Mouse (Mus musculus) erythroblast, embryonic 14.5 days (primary cell): ENCODE data around the gene Nedd8.

Source experiments
- GATA1 ChIP-seq: IDR thresholded peaks from 2 replicates; pipeline ENCODE4 v1.6.1; 2012; ENCODE audit warnings: low read length, inconsistent platforms, mixed read lengths
- TAL1 ChIP-seq: IDR thresholded peaks from 3 replicates; pipeline ENCODE4 v1.6.1; 2012; ENCODE audit warnings: low read length, inconsistent platforms, mixed read lengths

DNA sequence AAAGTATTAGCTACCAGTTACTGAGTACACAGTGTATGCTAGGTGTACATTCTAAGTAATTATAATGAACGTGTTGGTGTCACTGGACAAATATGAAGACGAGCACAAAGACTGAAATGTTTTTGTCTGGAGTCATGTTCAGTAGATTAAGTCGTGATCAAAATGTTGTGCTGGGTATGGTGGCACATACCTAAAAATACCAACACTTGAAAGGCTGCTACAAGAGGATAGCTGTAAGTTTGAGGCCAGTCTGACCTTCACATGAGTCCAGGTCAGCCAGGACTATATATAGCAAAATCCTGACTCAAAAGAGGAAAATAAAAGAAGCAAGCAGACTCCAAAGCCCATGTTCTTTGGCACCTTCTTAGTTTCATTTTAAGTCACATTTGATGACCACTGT, 15.0 kb downstream of the Nedd8 start:
- TF ChIP-seq GATA1 (no peak), TAL1 (no peak)
